In the genomic region with DNA sequence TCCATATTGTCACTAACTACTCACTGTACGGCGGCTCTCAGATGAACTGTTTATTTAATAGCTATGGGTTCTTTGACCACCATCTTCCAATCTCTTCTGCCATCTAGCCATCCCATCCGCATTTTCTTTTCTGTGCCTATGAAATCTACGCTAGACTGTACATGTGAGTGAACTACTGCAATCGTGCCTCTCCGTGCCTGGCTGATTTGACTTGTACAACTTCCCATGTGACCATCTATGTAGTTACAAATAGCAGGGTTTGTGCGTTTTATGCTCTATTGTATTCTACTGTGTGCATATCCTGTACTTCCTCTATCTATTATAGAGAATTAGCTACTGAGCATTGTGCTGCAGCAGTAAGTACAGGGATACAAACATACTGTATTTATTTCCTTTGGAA, we compare ENCODE assay signal across 27 mouse cellular contexts. TPM values are rescaled to one million over a fixed set of nuclear protein-coding genes. Genes with fewer than 3 reads are reported as not detected.
A peak's percentile ranks its signal among the peaks of the same experiment; 100 is the strongest.
DNase-seq lines count a peak whose midpoint lies in the region; ATAC-seq and TF ChIP-seq lines count a peak whose summit lies in the region.
"Had no signal": no experiment of that assay in that cellular context is flagged by ENCODE, and none has a peak within 500 bp of the region (broad histone marks: within the 10 kb centered on the region; RNA-seq: fewer than 3 reads in every experiment).

No protein-coding gene starts in this region.

- H3K9me3 ChIP-seq in lung, postnatal 0 days (ENCODE audit: low read length) = no peaks in the 10 kb centered on the region
- H3K9me3 ChIP-seq: embryonic facial prominence, embryonic 13.5 days; embryonic facial prominence, embryonic 15.5 days; forebrain, embryonic 10.5 days; forebrain, embryonic 12.5 days had no signal

- DNase-seq in heart, adult 11 months = peak; percentile 78
- no peak for DNase-seq in heart, postnatal 25 days (ENCODE audit: low spot score)
- DNase-seq in lung, postnatal 0 days (ENCODE audit: low spot score) = peak; percentile 7
- no peak for DNase-seq in lung, postnatal 10 days
- peak; percentile 65 for DNase-seq in splenic B cell, adult 2 months (ENCODE audit: low read depth, low spot score)
- DNase-seq in cerebellum, postnatal 36 days = no peak
- DNase-seq: adrenal gland, adult 2 months; adrenal gland, postnatal 10 days; adrenal gland, postnatal 25 days; cerebellum, adult 11 months; cerebellum, adult 2 months; cerebellum, adult 9-10 months; cerebellum, postnatal 10 days; cerebellum, postnatal 25 days; embryo, embryonic 11 days had no signal

- no peak overlapping the region for H3K27ac ChIP-seq in lung, postnatal 0 days (ENCODE audit: low read length)
- H3K27ac ChIP-seq: embryonic facial prominence, embryonic 13.5 days; embryonic facial prominence, embryonic 15.5 days; forebrain, embryonic 10.5 days; forebrain, embryonic 12.5 days had no signal

- H3K4me1 ChIP-seq in lung, postnatal 0 days (ENCODE audit: insufficient read depth, low read depth, low read length) = no peaks in the 10 kb centered on the region
- H3K4me1 ChIP-seq: embryonic facial prominence, embryonic 15.5 days had no signal

- 79% methylated on average over 7 of the region's 7 CpGs for WGBS in lung, postnatal 0 days

- H3K36me3 ChIP-seq in lung, postnatal 0 days (ENCODE audit: insufficient read depth, low read length) = no peaks in the 10 kb centered on the region
- 0 out of 2 replicates have a peak, but pooled peaks cover 1% of the 10 kb centered on the region for H3K36me3 ChIP-seq in splenic B cell, adult 2 months (ENCODE audit: control insufficient read depth, insufficient read depth, low read length, poor library complexity, severe bottlenecking)
- H3K36me3 ChIP-seq: embryonic facial prominence, embryonic 15.5 days; forebrain, embryonic 10.5 days; forebrain, embryonic 12.5 days had no signal

- TF ChIP-seq CTCF in lung, postnatal 0 days (IDR thresholded peaks at IDR 0.05) = no peak

- TF ChIP-seq EP300 in lung, postnatal 0 days (IDR thresholded peaks at IDR 0.05) = no peak

- no peak overlapping the region for H3K4me2 ChIP-seq in lung, postnatal 0 days (replicated peaks; ENCODE audit: low read depth, low read length)
- H3K4me2 ChIP-seq: embryonic facial prominence, embryonic 13.5 days; embryonic facial prominence, embryonic 15.5 days; forebrain, embryonic 12.5 days had no signal

- H3K9ac ChIP-seq in lung, postnatal 0 days (replicated peaks; ENCODE audit: low read depth) = no peak overlapping the region
- H3K9ac ChIP-seq: embryonic facial prominence, embryonic 13.5 days; embryonic facial prominence, embryonic 15.5 days; forebrain, embryonic 12.5 days had no signal

- no peaks in the 10 kb centered on the region for H3K27me3 ChIP-seq in lung, postnatal 0 days (replicated peaks; ENCODE audit: insufficient read depth, low read length)
- no peaks in the 10 kb centered on the region for H3K27me3 ChIP-seq in splenic B cell, adult 2 months (ENCODE audit: control insufficient read depth, insufficient read depth, low read length, poor library complexity, severe bottlenecking)
- H3K27me3 ChIP-seq: embryonic facial prominence, embryonic 13.5 days; embryonic facial prominence, embryonic 15.5 days; forebrain, embryonic 12.5 days had no signal

- ATAC-seq in lung, postnatal 0 days = no peak
- ATAC-seq: forebrain, embryonic 14.5 days; forebrain, embryonic 16.5 days had no signal

- H3K4me3 ChIP-seq in lung, postnatal 0 days (ENCODE audit: low read depth, low read length) = no peak overlapping the region
- H3K4me3 ChIP-seq: embryonic facial prominence, embryonic 13.5 days; embryonic facial prominence, embryonic 15.5 days; erythroblast, embryonic 14.5 days; forebrain, embryonic 10.5 days; forebrain, embryonic 12.5 days had no signal

- intact Hi-C loops in heart, postnatal 25 days (cut with DNase I) = no loop called here

RNA-seq across cellular contexts. Expression of a gene that starts 47.1 kb away (rescaled TPM):
- not detected for total RNA-seq in heart, postnatal 25 days (2021)
- polyA plus RNA-seq in lung, postnatal 0 days (2015; fragmentation: Nextera tagmentation; extraction: Ambion mirVana) = not detected in 2 replicates
- total RNA-seq: adrenal gland, adult 2 months; adrenal gland, postnatal 25 days; common myeloid progenitor, adult 5-6 weeks; MEL had no signal
- polyA plus RNA-seq: adrenal gland, adult 2 months; brain, embryonic 14.5 days; C2C12; cerebellum, adult 2 months; embryonic facial prominence, embryonic 11.5 days; embryonic facial prominence, embryonic 13.5 days; embryonic facial prominence, embryonic 15.5 days; erythroblast, embryonic 14.5 days; forebrain, embryonic 10.5 days; forebrain, embryonic 12.5 days; forebrain, embryonic 14.5 days; forebrain, embryonic 16.5 days had no signal

RNA-seq across cellular contexts. Expression of a gene that starts 59.7 kb away (rescaled TPM):
- total RNA-seq in heart, postnatal 25 days (2021) = 1 to 10 TPM; 5.6 to 5.9 TPM
- polyA plus RNA-seq in lung, postnatal 0 days (2015; fragmentation: Nextera tagmentation; extraction: Ambion mirVana) = 35.3 and 36.2 TPM in 2 replicates

Comparison
In these comparisons a context has a peak if more than half of its experiments do, and no peak if none do; other contexts are left out.
1. DNase-seq: peak in heart, adult 11 months (single experiment), lung, postnatal 0 days (single experiment) and splenic B cell, adult 2 months (single experiment); none in heart, postnatal 25 days (single experiment), lung, postnatal 10 days (single experiment) and cerebellum, postnatal 36 days (0 of 2).